Mouse (Mus musculus) megakaryocyte, embryonic 14.5 days (primary cell): ENCODE measurements at regions not wholly inside any gene's neighbourhood (a gene's known extent, or its start where the extent isn't known, plus 50 kb on each side); places are given as distances from the start of the nearest gene placed in this dataset.

ENCODE experiments used
- FLI1 ChIP-seq: IDR thresholded peaks from 2 replicates; pipeline ENCODE4 v1.6.1; 2012; ENCODE audit warnings: low read length, inconsistent platforms, mixed read lengths
- GATA1 ChIP-seq: IDR thresholded peaks from 3 replicates; pipeline ENCODE4 v1.6.1; 2012; ENCODE audit warnings: mixed read lengths, low read length, inconsistent platforms, borderline replicate concordance

DNA sequence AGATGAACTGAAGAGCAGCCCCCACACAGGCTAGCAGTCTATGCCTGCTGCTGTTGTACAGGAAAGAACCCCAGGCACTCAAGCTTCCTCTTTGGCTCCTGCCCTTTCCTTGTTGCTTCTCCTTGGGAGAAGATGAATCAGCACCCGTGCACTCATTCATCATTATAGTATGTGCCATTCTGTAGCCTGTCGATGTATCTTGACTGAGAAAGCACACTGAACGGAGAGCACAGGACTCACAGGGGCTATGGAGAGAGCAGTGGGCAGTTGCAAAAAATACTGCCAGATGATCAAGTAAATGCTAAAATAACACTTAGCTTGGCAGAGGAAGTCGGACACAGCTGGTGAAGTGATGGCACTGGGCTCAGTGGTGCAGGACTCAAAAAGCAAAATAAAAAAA is 322.2 kb upstream of the Vstm2b start:
- TF ChIP-seq GATA1 (no peak), FLI1 (no peak)
